Comparison of ENCODE assay signal across 12 mouse cellular contexts in the genomic region with DNA sequence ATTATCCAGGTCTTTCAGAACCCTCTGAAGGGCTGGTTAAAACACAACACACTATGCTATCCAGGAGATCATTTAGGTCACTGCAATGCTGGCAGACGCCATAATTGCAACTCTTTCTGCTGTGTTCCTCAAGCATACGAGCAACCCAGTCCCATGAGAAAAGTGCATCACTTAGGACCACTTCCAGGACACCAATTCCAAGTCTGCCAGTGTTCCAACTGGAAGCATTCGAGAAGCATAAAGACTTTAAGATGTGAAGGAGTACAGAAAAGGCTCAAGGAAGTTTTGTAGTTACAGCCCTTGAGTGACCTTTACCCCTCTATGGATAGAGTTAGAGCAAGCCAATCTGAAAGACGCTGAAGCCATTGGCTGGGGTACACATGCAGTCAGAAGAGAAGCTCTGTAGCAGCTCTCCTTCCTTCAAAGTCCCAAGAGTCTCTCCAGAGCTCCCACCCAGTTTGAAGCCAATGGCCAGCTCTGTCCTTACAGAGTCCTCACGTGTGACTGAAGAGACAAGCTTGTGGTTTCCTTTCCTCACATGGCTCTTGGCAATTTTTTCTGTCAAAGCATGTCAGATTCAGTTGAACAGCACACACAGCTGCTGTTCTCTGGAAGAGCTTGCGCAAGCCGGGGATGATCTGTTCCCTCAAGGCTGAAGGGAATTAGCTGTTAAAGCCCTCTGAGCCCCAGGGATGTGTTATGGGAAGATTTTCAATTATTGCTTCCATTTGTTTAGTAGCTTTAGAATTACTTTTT. TPM values are rescaled to one million over a fixed set of nuclear protein-coding genes. Genes with fewer than 3 reads are reported as not detected.
DNase-seq lines count a peak whose midpoint lies in the region; ATAC-seq and TF ChIP-seq lines count a peak whose summit lies in the region.
"Had no signal": no experiment of that assay in that cellular context is flagged by ENCODE, and none has a peak within 500 bp of the region (broad histone marks: within the 10 kb centered on the region; RNA-seq: fewer than 3 reads in every experiment).

No protein-coding gene starts in this region.

- peaks cover 2% of the 10 kb centered on the region; the same call in 1 of the 2 replicates for H3K4me1 ChIP-seq in lung, embryonic 16.5 days (replicated peaks; ENCODE audit: control insufficient read depth, insufficient read depth, low read length)
- H3K4me1 ChIP-seq: stomach, embryonic 15.5 days had no signal

- H3K9me3 ChIP-seq in lung, embryonic 16.5 days (ENCODE audit: control insufficient read depth, low read length) = no peaks in the 10 kb centered on the region
- H3K9me3 ChIP-seq: stomach, embryonic 15.5 days had no signal

- peak overlapping the region; percentile 89 for H3K27ac ChIP-seq in lung, embryonic 16.5 days (ENCODE audit: low read length)
- H3K27ac ChIP-seq: stomach, embryonic 15.5 days had no signal

- H3K4me2 ChIP-seq in lung, embryonic 16.5 days (ENCODE audit: low read depth, low read length) = no peak overlapping the region
- H3K4me2 ChIP-seq: stomach, embryonic 15.5 days had no signal

- H3ac ChIP-seq in C2C12 (ENCODE audit: control insufficient read depth, insufficient read length, low read depth) = no peak overlapping the region

- no peaks in the 10 kb centered on the region for H3K27me3 ChIP-seq in C2C12 (ENCODE audit: control insufficient read depth, insufficient read depth, insufficient read length)
- H3K27me3 ChIP-seq in lung, embryonic 16.5 days (ENCODE audit: control insufficient read depth, insufficient read depth, low read depth, low read length) = no peaks in the 10 kb centered on the region
- H3K27me3 ChIP-seq: stomach, embryonic 15.5 days had no signal

- no peaks in the 10 kb centered on the region for H3K36me3 ChIP-seq in C2C12 (ENCODE audit: control insufficient read depth, insufficient read depth)
- no peaks in the 10 kb centered on the region for H3K36me3 ChIP-seq in lung, embryonic 16.5 days (ENCODE audit: control insufficient read depth, insufficient read depth, low read length)
- H3K36me3 ChIP-seq: stomach, embryonic 15.5 days had no signal

- no peak overlapping the region for H3K4me3 ChIP-seq in C2C12 (ENCODE audit: insufficient read depth, poor library complexity, severe bottlenecking)
- H3K4me3 ChIP-seq in lung, embryonic 16.5 days (ENCODE audit: low read length) = no peak overlapping the region
- H3K4me3 ChIP-seq: megakaryocyte, embryonic 14.5 days; stomach, embryonic 15.5 days had no signal

- H3K9ac ChIP-seq in lung, embryonic 16.5 days (ENCODE audit: low read length) = no peak overlapping the region
- H3K9ac ChIP-seq: stomach, embryonic 15.5 days had no signal

- no peaks in the 10 kb centered on the region for H3K79me2 ChIP-seq in C2C12 (ENCODE audit: control insufficient read depth, insufficient read depth)

- peak; percentile 93 for ATAC-seq in lung, embryonic 16.5 days (ENCODE audit: low read depth)
- ATAC-seq: activated CD4-positive, CD25-positive, alpha-beta regulatory T cell, adult 4 months; inflammation-experienced regulatory T-cells, adult 6 months had no signal

- TF ChIP-seq CTCF in C2C12 (IDR thresholded peaks at IDR 0.05; ENCODE audit: control insufficient read depth, insufficient read depth, insufficient read length) = no peak

- DNase-seq in gastrocnemius, adult 18-20 months (ENCODE audit: low spot score) = peak; percentile 69
- DNase-seq in gastrocnemius, postnatal 4 days (ENCODE audit: low spot score in 2 of 2) = no peak
- DNase-seq in fibroblast of lung, adult 2 months (ENCODE audit: low read depth) = peak; percentile 53
- no peak for DNase-seq in layer of hippocampus, adult 8-10 months (ENCODE audit: low spot score in 2 of 2)
- DNase-seq in thymus, adult 18-20 months = no peak
- DNase-seq in cerebellum, adult 11 months = no peak

- no peaks in the 10 kb centered on the region for H3K79me3 ChIP-seq in C2C12 (ENCODE audit: low read depth)

- 47% methylated on average over 7 of the region's 7 CpGs for WGBS in lung, embryonic 16.5 days

TF ChIP-seq in C2C12, 6 proteins besides CTCF, POLR2A, EP300 and RAD21:
- TF ChIP-seq CEBPB (IDR thresholded peaks at IDR 0.05; ENCODE audit: low read depth) = peak; percentile 100
- TF ChIP-seq USF1 (IDR thresholded peaks at IDR 0.05; ENCODE audit: low read depth) = peak; percentile 81
- peak; percentile 96 for TF ChIP-seq MYOD1 (IDR thresholded peaks at IDR 0.05; ENCODE audit: control insufficient read depth, insufficient read length, low read depth)
- TF ChIP-seq MAX (IDR thresholded peaks at IDR 0.05) = peak; percentile 96
- TF ChIP-seq FOSL1 (IDR thresholded peaks at IDR 0.05; ENCODE audit: insufficient read depth, low read length, poor library complexity, severe bottlenecking) = no peak

RNA-seq across cellular contexts. Expression of a gene that starts 56.5 kb away (rescaled TPM):
- total RNA-seq in gastrocnemius, adult 18-20 months (2021) = under 1 TPM; 0.50 to 1.00 TPM
- total RNA-seq in gastrocnemius, postnatal 4 days (2021) = 1 to 10 TPM in 1 of 2 experiments, not detected in 1; 1.0 TPM
- polyA plus RNA-seq in C2C12 (2012; fragmentation: generic; extraction: Trizol) = 1.8 TPM
- not detected in 2 replicates for polyA plus RNA-seq in lung, embryonic 16.5 days (2015; fragmentation: Nextera tagmentation; extraction: Ambion mirVana)
- not detected for total RNA-seq in layer of hippocampus, adult 8-10 months (2022)
- polyA plus RNA-seq: stomach, embryonic 15.5 days had no signal

Comparison
In these comparisons a context has a peak if more than half of its experiments do, and no peak if none do; other contexts are left out.
1. DNase-seq: peak in gastrocnemius, adult 18-20 months (single experiment) and fibroblast of lung, adult 2 months (single experiment); none in gastrocnemius, postnatal 4 days (0 of 2), layer of hippocampus, adult 8-10 months (0 of 2), thymus, adult 18-20 months (0 of 2) and cerebellum, adult 11 months (single experiment).